Mouse (Mus musculus) cerebellum, adult 2 months (tissue): Measurements from ENCODE around the gene Uba2. TPM values are rescaled to one million over a fixed set of nuclear protein-coding genes. Genes with fewer than 3 reads are reported as not detected.

Source experiments
- DNase-seq, 2 experiments: peaks; one replicate each; pipeline ENCODE4 v3.0.0; 2021
- H3K27ac ChIP-seq: fragments of 200-500 bp; 2 replicates; pipeline ENCODE4 v1.5.1; 2012; ENCODE audit warnings: low read length, control low read depth, inconsistent platforms; ENCODE audit not compliant: insufficient read depth
- H3K27me3 ChIP-seq: fragments of 200-500 bp; 2 replicates; pipeline ENCODE4 v1.6.1; 2012; ENCODE audit warnings: inconsistent platforms, mild to moderate bottlenecking, low read length, moderate library complexity; ENCODE audit not compliant: control insufficient read depth, insufficient read depth
- H3K4me1 ChIP-seq: fragments of 200-500 bp; 2 replicates; pipeline ENCODE4 v1.6.1; 2011; ENCODE audit warnings: low read length; ENCODE audit not compliant: control insufficient read depth, insufficient read depth
- H3K4me3 ChIP-seq: fragments of 200-500 bp; replicated peaks from 2 replicates; pipeline ENCODE3; 2011; ENCODE audit warnings: mild to moderate bottlenecking, low read depth, low read length, control low read depth; ENCODE audit not compliant: insufficient read depth
- CTCF ChIP-seq: fragments of 200-500 bp; IDR thresholded peaks from 2 replicates; pipeline ENCODE4 v1.5.1; 2011; ENCODE audit warnings: low read depth, mild to moderate bottlenecking, control low read depth, low read length, moderate library complexity, borderline replicate concordance; ENCODE audit not compliant: insufficient read depth
- POLR2A ChIP-seq: fragments of 200-500 bp; IDR thresholded peaks from 2 replicates; pipeline ENCODE4 v1.6.1; 2011; ENCODE audit warnings: low read length, control low read depth, borderline replicate concordance; ENCODE audit not compliant: insufficient read depth
- WGBS: fragments of 180-500 bp; shearing (Covaris S2); methylation state at CpG from one replicate; pipeline ENCODE4 v1.1.7; 2018; 5-methylcytosine and 5-hydroxymethylcytosine counted together
- polyA plus RNA-seq: library from polyadenylated mRNA; depleted of rRNA; stranded (reverse); fragments of >200 nt; gene quantifications from 2 replicates; pipeline ENCODE4 v1.2.3, GENCODE M21; 2012; rRNA removed

The Uba2 gene
- polyA plus RNA-seq, 1 experiment, result 106 TPM

DNA sequence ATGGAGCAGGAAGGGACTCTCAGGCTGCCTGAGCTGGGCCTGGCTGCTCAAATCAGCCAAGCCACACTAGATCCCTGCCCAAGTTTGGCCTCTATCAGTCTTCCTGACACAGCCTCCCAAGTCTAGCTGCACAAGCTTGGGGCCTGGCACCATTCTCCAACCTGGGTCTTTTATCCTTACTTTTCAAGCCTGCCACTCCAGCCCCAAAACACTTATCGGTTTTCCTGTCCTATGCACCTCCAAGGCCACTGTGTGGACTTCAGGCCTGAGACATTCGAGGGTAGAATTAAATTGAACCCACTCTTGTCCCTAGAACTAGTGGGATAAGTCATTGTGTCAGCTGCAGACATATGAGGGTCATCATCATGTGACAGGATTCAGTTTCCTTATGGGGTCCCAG, 69.4 kb downstream of the Uba2 start:
- no peaks in the 10 kb centered on the region for H3K27me3 ChIP-seq

DNA sequence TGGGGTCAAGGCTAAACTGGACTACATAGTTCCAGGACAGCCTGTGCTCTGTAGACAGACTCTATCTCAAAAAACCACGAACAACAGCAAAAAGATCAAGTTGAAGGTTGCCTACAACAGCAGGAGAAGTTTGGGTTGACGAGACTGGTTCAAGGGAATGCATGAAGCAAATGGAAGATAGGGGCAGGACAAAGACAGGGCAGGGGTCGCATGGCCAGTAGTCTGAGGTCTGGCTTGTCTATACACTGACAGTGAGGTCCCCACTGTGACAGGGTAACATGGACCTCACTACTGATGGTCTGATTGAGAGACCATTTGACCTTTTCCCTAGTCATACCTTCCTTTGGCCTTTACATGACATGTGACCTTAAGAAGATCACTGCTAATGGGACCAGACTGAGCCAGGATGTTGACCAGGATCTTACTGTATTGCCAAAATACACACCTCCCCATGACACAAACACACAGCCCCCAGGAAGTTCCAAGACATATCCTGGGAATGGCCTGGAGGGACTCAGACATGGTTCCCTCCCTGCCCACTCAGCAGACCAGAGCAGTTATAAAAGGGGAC, 74.4 kb downstream of the Uba2 start, which contains the start of gene Scgb1b30:
TSS of gene Scgb1b30 (plus strand) at position 521 of the 571 bp plus-strand sequence.
- H3K27ac ChIP-seq, result no peak within 1 kb of the TSS
- H3K4me1 ChIP-seq, result no peaks in the 10 kb centered on the region
- H3K4me3 ChIP-seq, result no peak within 1 kb of the TSS
- H3K27me3 ChIP-seq, result no peaks in the 10 kb centered on the region
- no peak for TF ChIP-seq POLR2A
- TF ChIP-seq CTCF, result no peak
- 71% methylated on average over 3 of the region's 3 CpGs for WGBS
- DNase-seq, result no peak

More for the DNA sequence above, 69.4 kb downstream of the Uba2 start:
- Histone ChIP-seq H3K4me3 (no peak overlapping the region), H3K27ac (no peak overlapping the region), H3K4me1 (no peaks in the 10 kb centered on the region)
- no peak for TF ChIP-seq CTCF
- TF ChIP-seq POLR2A, result no peak
- DNase-seq, result no peak
- 69% methylated on average over 2 of the region's 2 CpGs for WGBS

Other genes with a start within 250 kb of the Uba2 start
- not detected in 2 replicates for gene Scgb2b26, start 224.6 kb downstream of the Uba2 start, polyA plus RNA-seq
- not detected in 2 replicates for gene Scgb2b27, start 155.7 kb downstream of the Uba2 start, polyA plus RNA-seq
- gene Scgb1b27, start 148.1 kb downstream of the Uba2 start, polyA plus RNA-seq, result not detected in 2 replicates
- gene Scgb1b30, start 74.2 kb downstream of the Uba2 start, polyA plus RNA-seq, result not detected in 2 replicates
- gene Wtip, start 36.3 kb downstream of the Uba2 start, polyA plus RNA-seq, result 6.0 and 6.1 TPM in 2 replicates
- gene Pdcd2l, start 27.1 kb upstream of the Uba2 start, polyA plus RNA-seq, result 40.0 and 41.8 TPM in 2 replicates
- gene Gpi1, start 60.7 kb upstream of the Uba2 start, polyA plus RNA-seq, result 611 and 659 TPM in 2 replicates
- not detected in 2 replicates for gene Gm6096, start 81.4 kb upstream of the Uba2 start, polyA plus RNA-seq
- 32.8 and 35.9 TPM in 2 replicates for gene 4931406P16Rik, start 144.0 kb upstream of the Uba2 start, polyA plus RNA-seq
- 66.5 and 76.7 TPM in 2 replicates for gene Lsm14a, start 223.7 kb upstream of the Uba2 start, polyA plus RNA-seq